Mouse (Mus musculus): ENCODE data around the gene Aqp9. TPM values are rescaled to one million over a fixed set of nuclear protein-coding genes. Genes with fewer than 3 reads are reported as not detected.
A peak's percentile ranks its signal among the peaks of the same experiment; 100 is the strongest.

Aqp9 gene
- 0.10 TPM in 1 of 2 replicates, not detected in the other for polyA plus RNA-seq (2016; fragmentation: Nextera tagmentation; extraction: Ambion mirVana)

GRCm38 (mm10) chr9:71168511-71168910 lies at the start of gene Aqp9:
Aqp9 (minus strand) TSS chr9:71168682.
- Histone ChIP-seq H3K36me3 (no peaks in the 10 kb centered on the region), H3K4me1 (replicated peaks) (peaks cover 3% of the 10 kb centered on the region; the same call in 1 of the 2 replicates), H3K4me3 (no peak within 1 kb of the TSS), H3K9me3 (no peaks in the 10 kb centered on the region), H3K27ac (no peak within 1 kb of the TSS), H3K27me3 (ENCODE audit: insufficient read depth, poor library complexity, severe bottlenecking) (no peaks in the 10 kb centered on the region)
- no peak for DNase-seq (ENCODE audit: low spot score)
- 56% methylated on average over 12 of the region's 12 CpGs for WGBS

GRCm38 (mm10) chr9:71217793-71218095 lies 49.3 kb upstream of the Aqp9 start:
- DNase-seq (ENCODE audit: low spot score), result no peak
- no peak overlapping the region for H3K27ac ChIP-seq
- peaks cover 84% of the 10 kb centered on the region for H3K27me3 ChIP-seq (ENCODE audit: insufficient read depth, poor library complexity, severe bottlenecking)
- WGBS, result 26% methylated on average over 5 of the region's 5 CpGs
- H3K4me1 ChIP-seq (replicated peaks), result peaks cover 16% of the 10 kb centered on the region
- H3K4me3 ChIP-seq, result no peak overlapping the region
- no peaks in the 10 kb centered on the region for H3K36me3 ChIP-seq
- no peaks in the 10 kb centered on the region for H3K9me3 ChIP-seq

GRCm38 (mm10) chr9:71216996-71217792 lies 48.7 kb upstream of the Aqp9 start:
- peaks cover 84% of the 10 kb centered on the region for H3K27me3 ChIP-seq (ENCODE audit: insufficient read depth, poor library complexity, severe bottlenecking)
- peak; percentile 7 for DNase-seq (ENCODE audit: low spot score)
- WGBS, result 3% methylated on average over 20 of the region's 20 CpGs
- H3K4me1 ChIP-seq (replicated peaks), result peaks cover 16% of the 10 kb centered on the region
- no peak overlapping the region for H3K4me3 ChIP-seq
- H3K27ac ChIP-seq, result no peak overlapping the region
- no peaks in the 10 kb centered on the region for H3K36me3 ChIP-seq
- no peaks in the 10 kb centered on the region for H3K9me3 ChIP-seq

GRCm38 (mm10) chr9:71216036-71216995 lies 47.8 kb upstream of the Aqp9 start:
- no peak overlapping the region for H3K27ac ChIP-seq
- under 1% methylated on average over 57 of the region's 57 CpGs for WGBS

GRCm38 (mm10) chr9:71215248-71216035 lies 47.0 kb upstream of the Aqp9 start, which contains the start of gene Aldh1a2:
Aldh1a2 (plus strand) TSS chr9:71215789.
- Histone ChIP-seq H3K4me1 (replicated peaks) (peaks cover 16% of the 10 kb centered on the region), H3K27ac (peak within 1 kb of the TSS; percentile 56; the same call in 1 of the 2 replicates), H3K36me3 (no peaks in the 10 kb centered on the region), H3K4me3 (peak within 1 kb of the TSS; percentile 52), H3K9me3 (no peaks in the 10 kb centered on the region), H3K27me3 (ENCODE audit: insufficient read depth, poor library complexity, severe bottlenecking) (peaks cover 79% of the 10 kb centered on the region)
- under 1% methylated on average over 95 of the region's 97 CpGs for WGBS
- DNase-seq (ENCODE audit: low spot score), result peak; percentile 73

More at GRCm38 (mm10) chr9:71216036-71216995, 47.8 kb upstream of the Aqp9 start:
- Histone ChIP-seq H3K4me1 (replicated peaks) (peaks cover 16% of the 10 kb centered on the region), H3K9me3 (no peaks in the 10 kb centered on the region), H3K36me3 (no peaks in the 10 kb centered on the region), H3K4me3 (peak overlapping the region; percentile 52), H3K27me3 (ENCODE audit: insufficient read depth, poor library complexity, severe bottlenecking) (peaks cover 84% of the 10 kb centered on the region)
- DNase-seq (ENCODE audit: low spot score), result peak; percentile 57

- DNase-seq (ENCODE audit: low spot score), result no peak
- H3K4me3 ChIP-seq, result no peak overlapping the region
- H3K4me1 ChIP-seq (replicated peaks), result peaks cover 16% of the 10 kb centered on the region
- H3K27ac ChIP-seq, result no peak overlapping the region
- WGBS, result 39% methylated on average over 4 of the region's 4 CpGs
- H3K27me3 ChIP-seq (ENCODE audit: insufficient read depth, poor library complexity, severe bottlenecking), result peaks cover 64% of the 10 kb centered on the region
- H3K36me3 ChIP-seq, result no peaks in the 10 kb centered on the region
- no peaks in the 10 kb centered on the region for H3K9me3 ChIP-seq
Observed at GRCm38 (mm10) chr9:71213636-71214035, 45.2 kb upstream of the Aqp9 start.

- H3K4me1 ChIP-seq (replicated peaks), result peaks cover 8% of the 10 kb centered on the region
- H3K4me3 ChIP-seq, result no peak overlapping the region
- peaks cover 36% of the 10 kb centered on the region for H3K27me3 ChIP-seq (ENCODE audit: insufficient read depth, poor library complexity, severe bottlenecking)
- no peaks in the 10 kb centered on the region for H3K36me3 ChIP-seq
- WGBS, result 12% methylated on average over 2 of the region's 2 CpGs
- no peaks in the 10 kb centered on the region for H3K9me3 ChIP-seq
- peak; percentile 40 for DNase-seq (ENCODE audit: low spot score)
- no peak overlapping the region for H3K27ac ChIP-seq
Observed at GRCm38 (mm10) chr9:71210870-71211269, 42.4 kb upstream of the Aqp9 start.

GRCm38 (mm10) chr9:71209299-71209698 lies 40.8 kb upstream of the Aqp9 start:
- Histone ChIP-seq H3K4me1 (replicated peaks) (no peaks in the 10 kb centered on the region), H3K27me3 (ENCODE audit: insufficient read depth, poor library complexity, severe bottlenecking) (peaks cover 21% of the 10 kb centered on the region), H3K36me3 (no peaks in the 10 kb centered on the region), H3K4me3 (no peak overlapping the region), H3K9me3 (no peaks in the 10 kb centered on the region), H3K27ac (no peak overlapping the region)
- 74% methylated on average over 3 of the region's 3 CpGs for WGBS
- DNase-seq (ENCODE audit: low spot score), result no peak

GRCm38 (mm10) chr9:71202265-71202664 lies 33.8 kb upstream of the Aqp9 start:
- WGBS, result 80% methylated on average over 4 of the region's 4 CpGs
- Histone ChIP-seq H3K36me3 (no peaks in the 10 kb centered on the region), H3K9me3 (no peaks in the 10 kb centered on the region), H3K27ac (no peak overlapping the region), H3K4me3 (no peak overlapping the region), H3K27me3 (ENCODE audit: insufficient read depth, poor library complexity, severe bottlenecking) (no peaks in the 10 kb centered on the region), H3K4me1 (replicated peaks) (no peaks in the 10 kb centered on the region)
- no peak for DNase-seq (ENCODE audit: low spot score)

- 89% methylated on average over 5 of the region's 5 CpGs for WGBS
- Histone ChIP-seq H3K4me3 (no peak overlapping the region), H3K27me3 (ENCODE audit: insufficient read depth, poor library complexity, severe bottlenecking) (no peaks in the 10 kb centered on the region), H3K4me1 (replicated peaks) (no peaks in the 10 kb centered on the region), H3K9me3 (no peaks in the 10 kb centered on the region), H3K36me3 (no peaks in the 10 kb centered on the region), H3K27ac (no peak overlapping the region)
- DNase-seq (ENCODE audit: low spot score), result no peak
Observed at GRCm38 (mm10) chr9:71198826-71199225, 30.3 kb upstream of the Aqp9 start.

- no peaks in the 10 kb centered on the region for H3K27me3 ChIP-seq (ENCODE audit: insufficient read depth, poor library complexity, severe bottlenecking)
- H3K4me1 ChIP-seq (replicated peaks), result 0 out of 2 replicates have a peak, but pooled peaks cover 2% of the 10 kb centered on the region
- peak; percentile 77 for DNase-seq (ENCODE audit: low spot score)
- H3K27ac ChIP-seq, result no peak overlapping the region
- peak overlapping the region; percentile 34 for H3K4me3 ChIP-seq
- no peaks in the 10 kb centered on the region for H3K36me3 ChIP-seq
- no peaks in the 10 kb centered on the region for H3K9me3 ChIP-seq
- 16% methylated on average over 12 of the region's 12 CpGs for WGBS
Observed at GRCm38 (mm10) chr9:71188647-71189415, 20.3 kb upstream of the Aqp9 start.

GRCm38 (mm10) chr9:71187396-71187795 lies 18.9 kb upstream of the Aqp9 start:
- Histone ChIP-seq H3K9me3 (no peaks in the 10 kb centered on the region), H3K27ac (no peak overlapping the region), H3K36me3 (no peaks in the 10 kb centered on the region), H3K27me3 (ENCODE audit: insufficient read depth, poor library complexity, severe bottlenecking) (no peaks in the 10 kb centered on the region), H3K4me3 (no peak overlapping the region), H3K4me1 (replicated peaks) (0 out of 2 replicates have a peak, but pooled peaks cover 2% of the 10 kb centered on the region)
- WGBS, result 90% methylated on average over 7 of the region's 7 CpGs
- DNase-seq (ENCODE audit: low spot score), result no peak
